Mouse (Mus musculus) bone marrow macrophage, adult 2 months (primary cell): ENCODE measurements around the gene Tmem259.

ENCODE experiments used
- CTCF ChIP-seq: IDR thresholded peaks from 2 replicates; pipeline ENCODE4 v1.5.1; 2012; ENCODE audit warnings: low read depth, mild to moderate bottlenecking, low read length, moderate library complexity
- POLR2A ChIP-seq: IDR thresholded peaks from 2 replicates; pipeline ENCODE4 v1.6.1; 2012; ENCODE audit warnings: mild to moderate bottlenecking, low read depth, low read length, borderline replicate concordance

GRCm38 (mm10) chr10:79978061-79978460, 6.1 kb downstream of the Tmem259 start:
- TF ChIP-seq CTCF = no peak
- no peak for TF ChIP-seq POLR2A
